Mouse (Mus musculus) neural tube, embryonic 10.5 days (tissue): Measurements from ENCODE around the gene 2210017I01Rik.

Experiments used
- DNase-seq: peaks from one replicate; pipeline ENCODE4 v3.0.0-alpha.2; 2017; ENCODE audit warnings: low spot score; ENCODE audit errors: extremely low spot score

The 2210017I01Rik gene

DNA sequence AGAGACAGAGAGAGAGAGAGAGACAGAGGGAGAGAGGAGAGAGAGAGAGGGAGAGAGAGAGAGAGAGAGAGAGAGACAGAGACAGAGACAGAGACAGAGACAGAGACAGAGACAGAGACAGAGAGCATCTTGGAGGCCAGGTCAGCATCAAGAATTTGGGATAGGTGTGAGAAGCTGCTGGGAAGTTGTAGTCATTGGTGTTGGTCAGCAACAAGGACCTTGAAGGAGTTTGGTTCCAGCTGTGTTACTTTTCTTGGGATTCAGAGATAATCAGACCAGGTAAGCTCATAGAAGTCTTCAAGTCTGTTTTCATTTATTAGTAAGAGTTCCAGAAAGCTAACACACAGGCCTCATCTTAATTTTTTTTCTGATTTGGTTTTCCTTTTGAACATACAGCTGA is at the start of gene 2210017I01Rik:
Gene 2210017I01Rik (minus strand): TSS at position 101 of the 400 bp plus-strand sequence.
- DNase-seq, result no peak

DNA sequence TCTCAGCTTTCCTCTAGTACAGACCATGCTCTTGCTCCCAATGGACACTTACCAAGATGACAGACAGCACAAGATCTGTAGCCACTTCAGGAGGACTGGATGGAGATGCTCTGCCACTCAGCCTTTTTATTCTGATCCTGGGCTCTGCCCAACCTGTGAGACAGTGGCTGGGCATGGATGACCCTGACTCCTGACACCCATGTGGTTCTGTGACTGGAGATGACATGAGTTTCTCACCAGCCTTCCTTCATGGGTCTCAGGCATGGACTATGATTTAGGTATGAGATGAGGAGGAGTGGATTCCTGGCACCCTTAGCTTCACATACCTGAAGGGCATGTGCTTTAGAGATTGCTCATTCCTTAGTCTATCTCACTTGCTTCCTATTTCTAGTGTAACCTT is 49.5 kb upstream of the 2210017I01Rik start, which contains the start of gene Lce1b:
Gene Lce1b (minus strand): TSS at position 101 of the 400 bp plus-strand sequence.
- DNase-seq, result no peak

DNA sequence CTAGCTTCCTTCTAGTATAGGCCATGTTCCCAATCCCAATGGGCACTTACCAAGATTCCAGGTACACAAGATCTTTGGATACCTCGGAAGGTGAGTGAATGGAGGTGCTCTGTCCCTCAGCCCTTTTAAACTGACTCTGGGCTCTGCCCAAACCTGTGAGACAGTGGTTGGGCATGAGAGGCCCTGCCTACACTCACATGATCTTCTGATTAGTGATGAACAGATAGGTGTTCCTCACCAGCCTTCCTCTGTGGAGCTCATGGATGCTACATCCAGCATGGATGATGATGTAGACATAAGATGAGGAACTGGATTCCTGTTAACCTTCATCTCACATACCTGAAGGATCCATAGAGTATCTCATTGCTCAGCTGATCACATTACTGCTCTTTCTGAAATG is 40.9 kb upstream of the 2210017I01Rik start, which contains the start of gene Lce1a1:
Gene Lce1a1 (minus strand): TSS at position 101 of the 400 bp plus-strand sequence.
- no peak for DNase-seq

DNA sequence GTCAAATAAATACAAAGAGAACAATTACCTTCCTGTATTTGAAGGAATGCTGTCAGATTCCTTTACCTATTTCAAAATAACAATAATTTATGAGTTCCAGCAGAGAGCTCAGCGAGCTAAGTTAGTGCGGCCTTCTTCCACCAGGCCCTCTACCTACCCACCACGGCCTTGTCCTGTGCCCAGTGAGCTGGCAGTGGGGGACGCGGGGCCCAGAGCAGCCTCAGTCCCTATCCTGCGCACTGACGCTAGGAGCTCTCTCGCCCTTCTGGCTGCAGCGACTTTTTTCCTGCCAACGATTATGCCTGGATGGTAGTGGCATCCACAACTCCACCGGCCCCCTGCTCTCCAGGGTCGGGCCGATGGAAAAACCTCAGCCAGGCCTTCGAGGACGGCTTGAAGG is 32.6 kb upstream of the 2210017I01Rik start:
- DNase-seq, result no peak

DNA sequence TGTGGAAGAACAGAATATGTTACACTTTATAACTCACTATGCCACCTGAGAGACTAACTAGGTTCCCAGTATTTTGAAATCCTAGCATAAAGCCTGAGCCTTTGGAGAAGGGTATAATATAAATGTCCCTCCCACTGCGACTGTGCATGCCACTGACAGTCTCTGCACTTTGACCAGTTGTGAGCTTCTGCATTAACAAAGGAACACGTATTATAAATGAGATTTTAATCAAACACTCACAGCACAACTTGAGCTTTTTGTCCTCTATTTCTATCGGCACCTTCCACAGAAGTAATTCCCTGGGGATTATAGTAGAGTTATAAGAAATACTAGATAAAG is 31.3 kb upstream of the 2210017I01Rik start:
- no peak for DNase-seq

DNA sequence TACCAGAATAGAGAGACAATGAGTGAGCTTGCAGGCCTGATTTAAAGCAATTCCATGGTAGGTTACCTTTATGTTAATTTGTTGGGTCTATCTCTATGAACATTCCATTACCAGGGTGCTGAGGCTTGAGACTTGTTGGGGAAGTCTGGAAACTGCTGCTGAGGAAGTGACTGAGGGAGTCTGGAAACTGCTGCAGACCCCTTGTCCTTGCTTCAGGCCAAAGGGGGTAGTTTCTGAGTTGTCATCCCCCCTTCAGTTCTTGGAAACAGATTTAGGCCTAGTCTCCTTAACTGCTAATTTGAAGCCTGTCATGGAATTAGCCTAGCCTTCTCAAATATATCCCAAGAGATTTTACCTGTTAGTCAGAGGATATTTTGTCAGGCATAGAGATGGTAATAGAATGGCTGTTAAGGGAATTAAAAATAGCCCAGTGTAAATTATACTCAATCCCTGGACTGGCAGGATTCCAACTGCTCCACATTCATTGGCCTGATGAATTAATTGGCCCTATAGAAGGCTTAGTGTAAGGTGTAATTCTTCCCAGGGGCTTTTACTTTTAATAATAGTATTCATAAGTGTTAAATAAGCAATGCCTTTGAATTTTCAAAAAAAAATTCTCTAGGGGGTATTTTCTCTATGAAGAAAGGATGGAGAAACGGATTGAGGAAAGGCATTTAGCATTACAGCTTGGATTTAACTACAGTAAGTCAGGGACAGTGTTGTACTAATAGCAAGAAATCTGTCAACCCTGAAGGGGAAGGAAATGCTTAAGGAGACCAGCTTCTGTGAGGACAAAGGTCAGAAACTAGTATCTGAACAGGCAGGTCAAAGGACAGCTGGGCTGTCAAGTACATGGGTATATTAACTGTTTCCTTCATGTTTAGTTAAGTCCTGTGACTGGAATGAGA is 30.7 kb upstream of the 2210017I01Rik start:
- DNase-seq, result no peak

DNA sequence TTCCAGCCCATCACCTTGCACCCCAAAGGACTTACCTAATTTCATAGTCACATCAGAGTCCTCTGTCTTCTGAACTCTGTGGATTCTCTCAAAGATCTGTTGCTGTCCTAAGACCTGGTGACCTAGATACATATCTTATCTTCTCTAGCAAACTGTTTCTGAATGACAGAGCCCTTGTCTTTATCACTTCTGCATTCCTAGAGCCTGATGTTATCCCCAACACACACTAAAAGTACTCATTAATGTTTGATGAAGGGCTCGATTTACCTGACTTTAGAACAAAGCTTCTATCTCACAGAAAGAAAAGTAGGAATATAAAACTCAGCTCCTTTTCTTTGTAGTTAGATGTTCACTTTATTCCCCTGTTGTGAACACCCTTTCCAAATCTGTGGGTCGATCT is 14.3 kb upstream of the 2210017I01Rik start, which contains the start of gene Lce6a:
Gene Lce6a (minus strand): TSS at position 101 of the 400 bp plus-strand sequence.
- no peak for DNase-seq

DNA sequence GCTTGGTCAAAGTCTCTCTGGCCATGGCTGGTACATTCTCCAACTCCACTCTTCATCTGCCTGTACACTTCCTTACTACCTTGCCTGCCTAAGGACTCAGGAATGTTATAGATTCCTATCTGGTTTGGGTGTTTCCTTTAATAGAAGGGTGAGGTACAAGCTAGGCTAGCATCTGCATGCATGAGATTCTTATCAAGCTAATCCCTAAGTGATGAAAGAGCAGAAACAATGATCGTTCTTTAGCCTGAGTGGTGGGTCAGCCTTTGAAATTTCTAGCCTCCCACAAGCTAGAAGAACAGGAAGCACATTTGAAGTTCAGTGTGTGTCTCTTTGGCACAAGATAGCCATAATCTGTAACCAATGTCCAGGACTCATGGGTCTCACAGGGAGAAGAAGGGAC is 2.5 kb upstream of the 2210017I01Rik start:
- no peak for DNase-seq

DNA sequence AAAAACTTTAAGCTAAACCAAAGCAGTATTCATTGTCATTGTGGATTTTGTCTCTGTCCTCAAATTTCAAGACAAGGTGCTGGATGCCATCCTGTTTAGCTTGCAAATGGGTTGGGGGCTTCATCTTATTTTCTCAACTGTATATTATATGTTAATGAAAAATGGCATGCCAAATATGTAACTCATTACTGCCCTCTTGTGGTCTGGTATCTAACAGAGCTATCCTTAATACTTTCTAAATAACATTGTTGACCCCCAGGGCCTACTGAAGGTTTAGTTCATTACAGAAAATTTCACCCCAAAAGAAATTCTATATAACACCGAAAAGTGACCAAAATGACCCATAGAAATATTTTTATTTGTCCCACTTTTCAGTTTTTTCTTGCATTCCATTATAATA is 5.1 kb downstream of the 2210017I01Rik start:
- DNase-seq, result no peak

DNA sequence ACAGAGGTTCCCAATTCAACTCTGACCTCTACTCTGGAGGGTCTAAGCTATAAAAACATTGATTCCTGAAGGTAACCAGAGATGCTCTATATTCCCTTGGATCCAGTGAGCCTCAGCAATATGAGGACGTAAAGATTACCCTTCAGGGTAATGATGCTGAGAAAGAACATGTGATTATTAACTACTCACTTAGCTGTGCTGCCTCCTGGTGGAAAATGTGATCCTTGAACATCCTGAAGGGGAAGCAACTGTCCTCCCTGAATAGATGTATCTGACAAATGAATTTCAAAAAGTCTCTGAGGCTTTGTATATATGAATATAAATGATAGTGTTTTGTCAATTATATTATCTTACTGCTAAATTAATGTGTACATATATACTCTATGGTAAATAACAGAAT is 6.8 kb downstream of the 2210017I01Rik start:
- no peak for DNase-seq

DNA sequence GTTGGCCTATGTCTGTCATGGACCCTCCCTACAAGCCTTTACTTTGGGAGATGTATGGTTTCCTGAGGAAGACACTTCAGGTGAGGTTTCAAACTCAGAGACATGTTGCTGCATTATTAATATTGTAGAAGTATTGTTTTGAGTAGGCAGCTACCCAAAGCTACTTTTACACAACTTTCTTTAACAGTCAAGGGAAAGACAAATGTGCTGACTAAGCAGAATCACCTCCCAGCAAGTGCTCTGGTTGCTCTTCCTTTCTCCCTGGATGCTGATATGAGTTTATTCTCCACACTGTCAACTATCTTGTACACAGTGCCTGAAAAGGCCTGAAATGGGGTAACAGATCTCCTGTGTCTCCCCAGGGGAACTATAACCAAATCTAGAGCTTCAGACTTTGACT is 7.3 kb downstream of the 2210017I01Rik start:
- DNase-seq, result no peak

DNA sequence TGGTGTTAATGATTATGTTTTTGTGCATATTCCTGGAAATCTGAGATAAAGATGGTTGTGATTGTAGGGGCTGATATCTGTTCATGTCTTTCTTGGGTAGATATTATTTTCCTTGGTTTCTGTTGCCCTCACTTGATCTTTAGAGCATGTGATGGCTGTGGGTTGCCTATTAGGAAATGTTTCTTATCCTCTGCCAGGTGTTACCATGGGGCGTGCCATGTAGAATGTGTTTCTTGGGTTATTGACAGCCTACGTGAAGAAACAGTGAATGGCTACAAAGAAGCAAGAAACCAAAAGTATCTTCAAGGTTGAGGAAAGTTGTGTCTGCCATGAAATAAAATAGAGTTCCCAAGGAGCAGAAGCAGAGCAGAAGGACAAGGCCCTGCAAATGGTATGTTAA is 8.9 kb downstream of the 2210017I01Rik start:
- DNase-seq, result no peak

DNA sequence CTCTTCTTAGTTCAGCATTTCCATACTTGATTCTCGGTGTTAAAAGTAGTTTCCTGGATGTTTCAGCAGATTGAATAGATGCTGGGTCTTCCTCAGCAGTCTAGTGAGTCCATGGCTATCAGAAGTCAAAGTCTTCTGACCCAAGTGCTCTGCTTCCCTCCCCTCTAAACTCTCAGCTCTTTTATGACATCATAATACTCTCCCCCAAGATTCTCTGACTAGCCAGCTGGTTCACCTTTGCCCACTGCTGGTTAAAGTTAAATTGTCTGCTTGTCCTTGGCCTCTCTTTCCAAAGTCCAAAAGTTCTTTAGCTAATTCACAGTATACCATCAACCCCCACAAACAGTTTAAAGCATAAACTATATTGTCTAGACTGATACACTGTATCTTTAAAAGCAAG is 18.4 kb downstream of the 2210017I01Rik start, which contains the start of gene Smcp:
Gene Smcp (minus strand): TSS at position 140 of the 400 bp plus-strand sequence.
- DNase-seq, result no peak

DNA sequence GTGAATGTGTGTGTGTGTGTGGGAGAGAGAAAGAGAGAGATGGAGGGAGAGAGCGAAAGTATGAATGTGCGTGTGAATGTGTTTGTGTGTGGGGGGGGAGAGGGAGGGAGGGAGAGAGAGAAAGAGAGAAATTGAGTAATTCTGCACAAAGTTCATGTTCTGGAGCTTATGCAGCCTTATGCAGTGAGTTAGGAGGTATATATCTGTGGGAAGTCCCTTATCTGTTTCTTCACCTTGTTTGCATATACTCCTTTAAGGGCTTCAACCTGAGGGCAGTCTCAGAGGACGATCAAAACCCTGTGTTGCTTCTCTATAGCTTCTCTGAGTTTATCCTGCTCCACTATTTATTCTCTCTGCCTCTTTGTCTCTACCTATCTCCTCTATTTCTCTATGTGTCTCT is 20.1 kb downstream of the 2210017I01Rik start:
- DNase-seq, result no peak

DNA sequence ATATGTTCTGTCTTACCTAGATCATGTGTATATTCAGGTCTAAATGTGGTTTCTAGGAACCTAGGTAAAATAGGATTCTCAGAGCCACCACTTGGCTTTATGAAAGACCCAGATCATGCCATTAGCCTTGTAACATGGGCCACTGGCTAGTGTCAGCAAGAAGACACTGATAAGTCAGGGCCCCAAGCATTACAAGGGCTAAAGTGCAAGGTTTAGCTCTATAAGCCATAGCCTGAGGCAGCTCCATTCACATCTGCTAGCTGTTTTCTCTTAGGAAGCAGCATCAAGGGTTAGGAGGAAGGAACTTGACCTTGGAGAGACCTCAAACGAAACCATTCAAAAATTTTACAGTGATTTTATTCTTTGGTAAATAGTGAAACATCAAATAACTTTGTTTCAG is 22.2 kb downstream of the 2210017I01Rik start:
- no peak for DNase-seq

DNA sequence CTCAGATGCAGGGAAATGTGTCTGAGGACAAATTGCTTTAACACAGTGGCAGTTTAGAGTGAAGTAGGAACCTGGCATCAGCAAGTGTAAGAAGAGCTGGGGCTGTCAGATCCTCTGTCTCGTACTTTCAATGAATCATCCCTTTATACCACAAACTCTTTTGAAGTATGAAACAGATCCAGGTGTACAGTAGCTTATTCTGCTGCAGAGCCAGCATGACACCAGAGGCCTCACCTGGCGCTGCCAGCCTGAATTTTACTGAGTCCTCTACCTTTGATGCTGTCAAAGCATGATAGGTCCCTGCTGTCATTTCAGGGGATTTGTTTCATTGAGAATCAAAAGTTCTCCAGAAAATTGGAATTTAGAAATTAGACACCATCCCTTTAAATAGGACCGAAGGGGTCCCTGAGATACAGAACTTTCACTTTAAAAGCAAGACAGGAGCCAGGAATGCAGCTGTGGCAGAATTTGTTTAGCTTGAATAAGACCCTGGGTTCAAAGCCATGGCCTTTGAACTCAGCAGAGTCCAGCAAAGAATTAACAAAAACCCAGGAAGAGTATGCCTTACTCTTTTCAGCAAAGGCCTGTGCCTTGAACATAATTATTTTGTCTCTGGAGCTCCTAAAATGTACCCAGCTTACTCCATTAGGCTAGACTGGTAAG is 24.0 kb downstream of the 2210017I01Rik start:
- no peak for DNase-seq

DNA sequence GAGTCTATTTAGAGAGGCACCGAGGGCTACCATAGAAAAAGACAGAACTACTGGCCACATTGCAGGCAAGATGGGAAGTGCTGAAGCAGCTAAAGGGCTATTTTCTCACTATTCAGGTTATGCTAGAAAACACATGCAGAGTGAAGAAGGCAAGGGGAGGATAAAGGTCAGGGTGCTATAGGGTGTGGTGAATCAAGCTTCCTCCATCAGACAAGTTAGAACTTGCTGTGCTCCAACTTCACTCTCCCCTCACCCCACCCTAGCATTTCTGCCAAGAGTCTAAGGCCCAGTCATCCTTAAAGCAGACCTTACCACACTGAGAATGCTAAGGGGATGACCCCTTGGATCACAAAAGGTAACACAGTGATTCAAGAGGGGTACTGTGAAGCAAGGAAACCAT is 27.8 kb downstream of the 2210017I01Rik start:
- no peak for DNase-seq

DNA sequence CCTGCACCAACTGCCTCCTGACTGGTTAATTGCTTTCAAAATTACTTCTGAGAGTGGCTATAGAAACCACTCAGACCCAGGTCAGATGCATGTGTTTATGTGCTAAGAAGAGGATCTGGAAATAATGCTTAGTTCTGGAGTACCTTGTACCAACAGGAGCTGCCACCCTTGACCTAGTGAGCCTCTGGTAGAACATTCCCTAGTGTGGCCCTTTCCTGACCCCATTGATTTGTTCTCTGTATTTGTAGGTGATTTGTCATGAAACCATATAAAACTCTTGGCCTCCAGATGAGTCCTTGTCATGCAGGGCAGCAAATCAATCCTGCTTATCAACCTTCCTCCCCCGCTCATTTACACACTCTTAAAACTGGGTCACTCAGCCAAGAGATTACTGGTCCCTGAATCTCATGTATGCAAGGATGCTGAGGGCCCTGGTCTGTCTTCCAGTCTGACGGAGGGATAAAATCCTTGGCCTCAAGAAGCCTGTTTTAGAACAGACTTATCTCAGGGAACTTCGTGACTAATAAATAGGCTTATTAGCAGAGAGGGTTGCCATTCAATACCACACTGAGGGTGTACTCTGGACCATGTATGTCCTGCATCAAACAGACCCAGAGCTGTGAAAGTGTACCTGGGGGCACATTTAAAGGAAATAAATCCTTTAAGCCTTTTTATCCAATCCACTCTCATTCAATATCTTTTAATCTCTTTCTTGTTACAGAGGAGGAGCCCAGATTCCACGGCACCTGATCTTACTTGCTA is 28.5 kb downstream of the 2210017I01Rik start:
- no peak for DNase-seq

DNA sequence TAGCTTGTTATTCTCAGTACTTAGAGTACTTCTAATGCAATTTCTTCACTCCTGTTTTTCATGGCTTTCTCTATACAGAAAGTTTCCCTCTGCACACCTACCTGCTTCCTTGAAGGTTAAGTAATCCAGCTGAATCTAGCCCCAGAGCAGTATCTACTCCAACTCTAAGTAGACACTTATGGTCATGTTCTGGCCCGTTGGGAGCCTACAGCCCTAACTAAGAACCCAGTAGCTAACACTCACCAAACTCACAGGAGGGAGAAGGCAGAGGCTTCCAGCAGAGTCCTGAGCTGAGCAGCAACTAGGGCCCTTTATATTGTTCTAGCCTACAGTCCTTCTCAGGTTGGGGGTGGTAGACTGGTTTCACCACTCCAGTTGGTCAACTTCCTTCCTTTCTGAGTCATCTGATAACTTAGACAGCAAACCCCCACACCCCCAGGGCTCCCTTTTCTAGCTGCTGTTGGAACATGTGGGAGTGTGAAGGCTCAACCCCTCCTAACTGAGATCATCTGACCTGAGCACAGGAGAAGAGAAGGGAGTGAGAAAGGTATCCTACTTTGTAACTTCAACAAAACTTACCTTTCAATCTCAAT is 33.7 kb downstream of the 2210017I01Rik start, which contains the start of gene Ivl:
Gene Ivl (minus strand): TSS at position 287 of the 593 bp plus-strand sequence.
- no peak for DNase-seq

DNA sequence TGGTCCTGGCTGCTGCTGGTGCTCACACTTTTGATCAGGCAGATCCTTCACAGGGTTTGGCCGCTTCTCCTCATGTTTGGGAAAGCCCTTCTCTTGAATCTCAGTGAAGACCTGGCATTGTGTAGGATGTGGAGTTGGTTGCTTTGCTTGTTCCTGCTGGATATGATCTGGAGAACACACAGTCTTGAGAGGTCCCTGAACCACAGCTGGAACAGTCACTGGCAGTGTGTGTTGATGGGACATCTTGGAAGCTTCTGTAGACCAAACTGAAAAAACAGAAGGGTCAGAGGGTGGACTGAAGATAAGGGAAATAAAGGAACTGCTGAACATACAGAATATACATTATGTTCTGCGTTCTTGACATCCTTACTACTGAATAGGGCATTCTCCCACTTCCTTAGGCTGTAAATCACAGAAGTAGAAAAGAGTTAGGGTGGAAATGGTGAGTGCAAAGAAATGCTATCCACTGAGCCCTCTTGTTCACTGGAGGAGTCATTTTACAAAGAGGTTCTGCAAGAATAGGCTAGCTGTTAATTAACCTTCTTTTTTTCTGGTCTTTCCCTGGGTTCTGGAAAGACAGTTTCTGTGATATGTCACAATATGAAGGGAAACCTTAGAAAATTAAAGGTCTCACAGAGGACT is 34.7 kb downstream of the 2210017I01Rik start:
- DNase-seq, result no peak

DNA sequence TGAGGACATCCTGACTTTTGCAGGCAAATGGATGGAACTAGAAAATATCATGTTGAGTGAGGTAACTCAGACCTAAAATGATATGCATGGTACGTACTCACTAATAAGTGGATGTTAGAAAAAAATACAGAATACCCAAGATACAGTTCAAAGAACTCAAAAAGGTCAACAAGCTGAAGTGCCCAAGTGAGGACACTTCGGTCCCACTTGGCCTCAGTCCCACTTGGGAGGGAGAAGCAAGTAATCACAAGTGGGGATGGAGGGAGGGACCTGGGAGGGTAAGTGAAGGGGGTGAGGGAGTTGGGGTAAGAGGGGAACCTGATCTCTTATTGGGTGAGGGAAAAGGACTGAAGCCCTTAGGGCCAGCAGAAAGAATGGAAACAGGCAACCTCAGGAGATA is 38.5 kb downstream of the 2210017I01Rik start:
- no peak for DNase-seq
